Mouse (Mus musculus) cerebellum, adult 2 months (tissue): ENCODE measurements at regions not wholly inside any gene's neighbourhood (a gene's known extent, or its start where the extent isn't known, plus 50 kb on each side); places are given as distances from the start of the nearest gene placed in this dataset.
A peak's percentile ranks its signal among the peaks of the same experiment; 100 is the strongest.

Experiments used
- DNase-seq, 2 experiments: peaks; one replicate each; pipeline ENCODE4 v3.0.0; 2021
- H3K27ac ChIP-seq: fragments of 200-500 bp; 2 replicates; pipeline ENCODE4 v1.5.1; 2012; ENCODE audit warnings: low read length, control low read depth, inconsistent platforms; ENCODE audit not compliant: insufficient read depth
- H3K27me3 ChIP-seq: fragments of 200-500 bp; 2 replicates; pipeline ENCODE4 v1.6.1; 2012; ENCODE audit warnings: inconsistent platforms, mild to moderate bottlenecking, low read length, moderate library complexity; ENCODE audit not compliant: control insufficient read depth, insufficient read depth
- H3K4me1 ChIP-seq: fragments of 200-500 bp; 2 replicates; pipeline ENCODE4 v1.6.1; 2011; ENCODE audit warnings: low read length; ENCODE audit not compliant: control insufficient read depth, insufficient read depth
- H3K4me3 ChIP-seq: fragments of 200-500 bp; replicated peaks from 2 replicates; pipeline ENCODE3; 2011; ENCODE audit warnings: mild to moderate bottlenecking, low read depth, low read length, control low read depth; ENCODE audit not compliant: insufficient read depth
- CTCF ChIP-seq: fragments of 200-500 bp; IDR thresholded peaks from 2 replicates; pipeline ENCODE4 v1.5.1; 2011; ENCODE audit warnings: low read depth, mild to moderate bottlenecking, control low read depth, low read length, moderate library complexity, borderline replicate concordance; ENCODE audit not compliant: insufficient read depth
- POLR2A ChIP-seq: fragments of 200-500 bp; IDR thresholded peaks from 2 replicates; pipeline ENCODE4 v1.6.1; 2011; ENCODE audit warnings: low read length, control low read depth, borderline replicate concordance; ENCODE audit not compliant: insufficient read depth
- WGBS: fragments of 180-500 bp; shearing (Covaris S2); methylation state at CpG from one replicate; pipeline ENCODE4 v1.1.7; 2018; 5-methylcytosine and 5-hydroxymethylcytosine counted together

GRCm38 (mm10) chr1:177643662-177644061, 86.0 kb upstream of the 1700016C15Rik start:
- no peak overlapping the region for H3K27ac ChIP-seq
- H3K4me1 ChIP-seq: peaks cover 20% of the 10 kb centered on the region
- TF ChIP-seq POLR2A: no peak
- no peak for TF ChIP-seq CTCF
- 9% methylated on average over 3 of the region's 3 CpGs for WGBS
- H3K4me3 ChIP-seq: no peak overlapping the region
- no peaks in the 10 kb centered on the region for H3K27me3 ChIP-seq
- peak; percentile 74 to 81 for DNase-seq

GRCm38 (mm10) chr1:177644214-177644613, 85.4 kb upstream of the 1700016C15Rik start:
- Histone ChIP-seq H3K4me1 (peaks cover 20% of the 10 kb centered on the region), H3K27me3 (no peaks in the 10 kb centered on the region), H3K4me3 (no peak overlapping the region), H3K27ac (no peak overlapping the region)
- TF ChIP-seq CTCF: no peak
- TF ChIP-seq POLR2A: no peak
- 95% methylated on average over 4 of the region's 4 CpGs for WGBS
- no peak for DNase-seq

- 72% methylated on average over 4 of the region's 4 CpGs for WGBS
- Histone ChIP-seq H3K4me1 (peaks cover 20% of the 10 kb centered on the region), H3K4me3 (no peak overlapping the region), H3K27me3 (no peaks in the 10 kb centered on the region), H3K27ac (no peak overlapping the region)
- TF ChIP-seq CTCF (no peak), POLR2A (no peak)
- no peak for DNase-seq
Observed at GRCm38 (mm10) chr1:177645327-177645726, 84.3 kb upstream of the 1700016C15Rik start.

- 30% methylated on average over 5 of the region's 5 CpGs for WGBS
- Histone ChIP-seq H3K27me3 (no peaks in the 10 kb centered on the region), H3K27ac (no peak overlapping the region), H3K4me3 (no peak overlapping the region), H3K4me1 (peaks cover 20% of the 10 kb centered on the region)
- TF ChIP-seq POLR2A: no peak
- TF ChIP-seq CTCF: no peak
- DNase-seq: peak in 1 of 2 experiments; percentile 32
Observed at GRCm38 (mm10) chr1:177645897-177646535, 83.6 kb upstream of the 1700016C15Rik start.

GRCm38 (mm10) chr1:177647876-177648275, 81.7 kb upstream of the 1700016C15Rik start:
- TF ChIP-seq CTCF: no peak
- no peak for TF ChIP-seq POLR2A
- H3K4me3 ChIP-seq: no peak overlapping the region
- no peaks in the 10 kb centered on the region for H3K27me3 ChIP-seq
- DNase-seq: no peak
- WGBS: 97% methylated on average over 1 of the region's 1 CpGs
- no peak overlapping the region for H3K27ac ChIP-seq
- peaks cover 17% of the 10 kb centered on the region for H3K4me1 ChIP-seq

- no peak for TF ChIP-seq POLR2A
- no peak for TF ChIP-seq CTCF
- Histone ChIP-seq H3K27me3 (no peaks in the 10 kb centered on the region), H3K27ac (no peak overlapping the region), H3K4me1 (peaks cover 6% of the 10 kb centered on the region), H3K4me3 (no peak overlapping the region)
- DNase-seq: no peak
- WGBS: 92% methylated on average over 4 of the region's 4 CpGs
Observed at GRCm38 (mm10) chr1:177648974-177649373, 80.6 kb upstream of the 1700016C15Rik start.

GRCm38 (mm10) chr1:177651219-177651618, 78.4 kb upstream of the 1700016C15Rik start:
- no peak overlapping the region for H3K27ac ChIP-seq
- H3K4me1 ChIP-seq: peaks cover 2% of the 10 kb centered on the region
- TF ChIP-seq CTCF (no peak), POLR2A (no peak)
- no peak for DNase-seq
- H3K4me3 ChIP-seq: no peak overlapping the region
- 79% methylated on average over 5 of the region's 5 CpGs for WGBS
- no peaks in the 10 kb centered on the region for H3K27me3 ChIP-seq

- H3K27me3 ChIP-seq: no peaks in the 10 kb centered on the region
- H3K4me1 ChIP-seq: no peaks in the 10 kb centered on the region
- no peak overlapping the region for H3K4me3 ChIP-seq
- no peak for TF ChIP-seq CTCF
- TF ChIP-seq POLR2A: no peak
- WGBS: 47% methylated on average over 7 of the region's 7 CpGs
- H3K27ac ChIP-seq: no peak overlapping the region
- DNase-seq: no peak
Observed at GRCm38 (mm10) chr1:177663163-177663562, 66.5 kb upstream of the 1700016C15Rik start.
